Mouse (Mus musculus): ENCODE measurements around the gene Gm7903. TPM values are rescaled to one million over a fixed set of nuclear protein-coding genes. Genes with fewer than 3 reads are reported as not detected.
"Not testable (repeated sequence)": the region's sequence is repeated elsewhere in the genome, so short reads cannot be mapped to it uniquely, and the experiment has no call there.

Gm7903 gene
- total RNA-seq (2014; fragmentation: Nextera tagmentation) (not detected in 2 replicates), total RNA-seq (2017) (0.36 TPM in 1 of 2 replicates, not detected in the other)

DNA sequence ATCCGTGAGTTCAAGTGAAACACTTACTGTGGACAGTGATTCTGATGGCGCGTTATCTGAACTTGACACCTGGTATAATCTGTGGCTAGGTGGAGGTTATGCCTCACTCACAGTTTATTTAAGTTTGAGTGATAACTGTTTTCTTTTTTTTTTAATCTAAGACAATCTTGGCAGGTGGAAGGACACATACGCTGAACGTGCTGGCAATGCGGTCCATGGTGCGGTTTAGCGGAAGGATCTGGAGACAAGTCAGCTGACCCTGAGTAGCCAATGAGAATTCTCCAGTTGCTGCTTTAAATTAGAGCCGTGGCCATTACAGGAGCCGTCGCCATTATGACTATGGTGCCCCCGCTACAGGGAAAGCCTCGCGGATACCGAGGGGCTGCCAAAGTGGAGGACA, at the start of gene Gm7903:
Gene Gm7903, plus strand, starts transcription at position 301 of the 400 bp plus-strand sequence.
- not testable (repeated sequence) for ATAC-seq (replicated peaks; ENCODE audit: poor library complexity, severe bottlenecking)

DNA sequence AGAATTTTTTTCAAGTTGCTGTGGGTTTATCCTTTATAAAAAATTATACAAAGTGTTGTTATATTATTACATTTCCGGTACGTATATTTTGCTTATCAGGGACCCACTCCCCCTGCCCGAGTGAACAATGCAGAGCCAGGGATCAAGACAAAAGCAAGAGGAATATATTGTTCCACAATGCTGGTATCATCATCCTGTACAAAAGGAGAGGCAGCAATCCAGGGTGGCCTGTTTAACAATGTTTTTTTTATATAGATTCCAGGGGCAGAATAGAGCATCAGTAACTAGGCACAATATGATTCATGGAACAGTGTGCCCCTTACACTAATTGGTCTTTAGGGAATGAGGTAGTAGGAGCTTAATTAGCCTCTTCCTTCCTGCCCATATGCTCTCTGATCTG, 30.1 kb upstream of the Gm7903 start:
- ATAC-seq (replicated peaks; ENCODE audit: poor library complexity, severe bottlenecking): not testable (repeated sequence)

GRCm38 (mm10) chrX:135421203-135421602, 12.4 kb upstream of the Gm7903 start:
- ATAC-seq (replicated peaks; ENCODE audit: poor library complexity, severe bottlenecking): peak; percentile 62; the same call in 1 of the 2 replicates

- ATAC-seq (replicated peaks; ENCODE audit: poor library complexity, severe bottlenecking): peak; percentile 69
Observed at GRCm38 (mm10) chrX:135421824-135422223, 11.8 kb upstream of the Gm7903 start.

DNA sequence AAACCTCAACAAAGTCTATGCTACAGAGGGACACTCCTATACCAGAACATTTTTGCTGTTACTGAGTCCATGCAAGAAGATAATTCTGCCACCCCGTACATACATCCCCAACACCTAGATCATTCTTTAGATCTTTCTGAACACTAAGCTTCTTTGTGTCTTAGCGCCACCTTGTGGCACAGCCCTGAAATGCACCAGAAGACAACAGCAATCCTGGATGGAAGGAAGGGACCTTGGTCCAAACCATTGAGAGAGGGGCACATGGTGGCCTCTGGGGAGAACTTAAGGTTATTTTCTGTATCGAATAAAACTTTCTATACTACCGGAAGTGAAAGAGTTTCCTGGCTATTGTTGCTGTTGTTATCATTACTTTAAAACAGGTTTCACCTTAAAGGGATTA, 11.2 kb upstream of the Gm7903 start:
- peak; percentile 66 for ATAC-seq (replicated peaks; ENCODE audit: poor library complexity, severe bottlenecking)

DNA sequence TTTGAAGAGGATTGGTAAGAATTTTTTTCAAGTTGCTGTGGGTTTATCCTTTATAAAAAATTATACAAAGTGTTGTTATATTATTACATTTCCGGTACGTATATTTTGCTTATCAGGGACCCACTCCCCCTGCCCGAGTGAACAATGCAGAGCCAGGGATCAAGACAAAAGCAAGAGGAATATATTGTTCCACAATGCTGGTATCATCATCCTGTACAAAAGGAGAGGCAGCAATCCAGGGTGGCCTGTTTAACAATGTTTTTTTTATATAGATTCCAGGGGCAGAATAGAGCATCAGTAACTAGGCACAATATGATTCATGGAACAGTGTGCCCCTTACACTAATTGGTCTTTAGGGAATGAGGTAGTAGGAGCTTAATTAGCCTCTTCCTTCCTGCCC, 30.5 kb downstream of the Gm7903 start:
- not testable (repeated sequence) for ATAC-seq (replicated peaks; ENCODE audit: poor library complexity, severe bottlenecking)

- not testable (repeated sequence) for ATAC-seq (replicated peaks; ENCODE audit: poor library complexity, severe bottlenecking)
Observed at GRCm38 (mm10) chrX:135481902-135482301, 48.3 kb downstream of the Gm7903 start.

- ATAC-seq (replicated peaks; ENCODE audit: poor library complexity, severe bottlenecking): peak; percentile 61; the same call in 1 of the 2 replicates
Observed at GRCm38 (mm10) chrX:135483183-135483582, 49.5 kb downstream of the Gm7903 start.

Other genes starting within 250 kb of the Gm7903 start
- gene Tceal6, start 223.1 kb upstream of the Gm7903 start, total RNA-seq (2014; fragmentation: Nextera tagmentation): not detected in 2 replicates
- gene Tceal6, start 223.1 kb upstream of the Gm7903 start, total RNA-seq (2017): not detected in 2 replicates
- 0.15 TPM in 1 of 2 replicates, not detected in the other for gene Pramel3, start 131.5 kb upstream of the Gm7903 start, total RNA-seq (2014; fragmentation: Nextera tagmentation)
- not detected in 2 replicates for gene Pramel3, start 131.5 kb upstream of the Gm7903 start, total RNA-seq (2017)
- not detected in 2 replicates for gene Gm5128, start 60.6 kb upstream of the Gm7903 start, total RNA-seq (2014; fragmentation: Nextera tagmentation)
- not detected in 2 replicates for gene Gm5128, start 60.6 kb upstream of the Gm7903 start, total RNA-seq (2017)
- 0.15 TPM in 1 of 2 replicates, not detected in the other for gene AV320801, start 60.8 kb downstream of the Gm7903 start, total RNA-seq (2014; fragmentation: Nextera tagmentation)
- not detected in 2 replicates for gene AV320801, start 60.8 kb downstream of the Gm7903 start, total RNA-seq (2017)
- 4.4 TPM in 1 of 2 replicates, not detected in the other for gene Nxf7, start 164.9 kb downstream of the Gm7903 start, total RNA-seq (2014; fragmentation: Nextera tagmentation)
- not detected in 2 replicates for gene Nxf7, start 164.9 kb downstream of the Gm7903 start, total RNA-seq (2017)
- gene Prame, start 193.9 kb downstream of the Gm7903 start, total RNA-seq (2014; fragmentation: Nextera tagmentation): 0.53 TPM in 1 of 2 replicates, not detected in the other
- gene Prame, start 193.9 kb downstream of the Gm7903 start, total RNA-seq (2017): not detected in 2 replicates